Mouse (Mus musculus): ENCODE data around the gene Spr.

DNA sequence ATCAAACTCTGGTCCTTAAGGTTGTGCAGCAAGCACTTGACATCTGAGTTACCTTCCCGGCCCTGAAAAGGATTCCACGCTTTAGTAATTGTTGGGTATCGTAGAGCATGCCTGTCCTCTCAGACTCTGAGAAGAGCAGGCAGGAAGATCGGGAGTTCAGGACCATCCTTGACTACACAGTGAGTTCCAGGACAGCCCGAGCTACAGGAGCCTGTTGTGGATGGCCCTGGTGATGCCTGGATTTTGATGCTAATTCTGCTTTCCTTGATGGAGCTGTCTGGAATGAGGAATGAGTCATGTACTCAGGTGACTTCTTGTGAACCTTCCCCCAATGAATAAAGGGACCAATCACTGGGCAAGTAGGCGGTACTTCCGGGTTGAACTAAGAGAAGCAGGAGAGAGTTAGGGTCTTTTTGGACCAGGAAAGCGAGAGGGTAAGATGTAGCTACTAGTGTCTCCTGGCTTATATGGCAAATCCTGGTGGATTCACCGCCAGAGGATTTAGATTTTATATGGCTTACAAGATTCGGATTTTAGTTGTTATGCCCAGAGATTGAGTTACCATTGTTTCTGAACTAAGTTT, 32.4 kb downstream of the Spr start:
- no peak for TF ChIP-seq CTCF (IDR thresholded peaks at IDR 0.05; ENCODE audit: borderline replicate concordance, extremely low read depth, insufficient read depth, insufficient read length)
- TF ChIP-seq POLR2A (IDR thresholded peaks at IDR 0.05; ENCODE audit: borderline replicate concordance, extremely low read depth, insufficient read depth, insufficient read length, poor library complexity, severe bottlenecking) = no peak
